Mouse (Mus musculus): Measurements from ENCODE around the gene Dnajc17. TPM values are rescaled to one million over a fixed set of nuclear protein-coding genes. Genes with fewer than 3 reads are reported as not detected.
A peak's percentile ranks its signal among the peaks of the same experiment; 100 is the strongest.

Dnajc17 gene
- polyA plus RNA-seq, 1 experiment: 13.5 TPM

DNA sequence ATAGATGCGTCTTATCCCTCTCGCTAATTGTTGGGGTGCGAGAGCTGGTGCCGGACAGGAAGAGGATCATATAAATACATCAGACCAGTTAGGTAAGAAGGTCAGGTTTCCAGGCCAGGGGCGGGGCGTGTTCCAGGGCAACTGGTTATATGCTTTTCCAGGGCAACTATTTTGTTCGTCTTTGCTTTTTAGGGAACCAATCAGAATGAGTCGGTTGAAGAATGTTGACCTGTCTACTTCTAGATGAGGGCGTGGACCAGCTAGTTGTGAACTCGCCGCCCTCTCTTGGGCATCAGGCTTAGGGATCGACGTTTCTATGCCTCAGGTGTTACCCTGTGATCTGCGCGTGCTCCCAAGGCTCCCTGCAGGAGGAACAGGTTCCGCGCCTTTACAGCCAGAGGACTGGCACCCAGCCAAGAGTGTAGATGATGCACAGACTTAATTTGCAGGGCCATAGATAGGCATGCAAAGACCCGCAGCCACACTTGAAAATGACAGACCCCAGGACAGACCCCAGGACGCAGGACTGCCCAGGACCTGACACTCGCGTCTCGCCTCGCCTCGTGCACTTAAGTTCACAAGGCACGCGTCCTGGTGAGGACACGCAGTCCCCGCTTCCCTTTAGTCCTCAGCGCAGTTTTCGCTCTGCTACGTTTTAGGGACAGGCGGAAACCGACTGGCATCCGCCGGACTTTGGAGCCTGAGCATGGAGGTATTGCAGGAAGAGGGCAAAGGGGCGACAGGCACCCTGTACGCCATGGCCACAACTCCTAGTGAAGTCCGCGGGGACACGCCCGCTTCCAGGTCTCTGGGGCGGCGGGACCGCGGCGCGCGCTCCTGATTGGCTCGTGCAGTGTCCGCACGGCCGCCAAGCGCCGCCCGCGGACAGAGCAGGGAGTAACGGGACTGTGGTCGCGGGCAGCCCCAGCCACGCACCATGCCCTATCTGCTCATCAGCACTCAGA lies 41.4 kb downstream of the Dnajc17 start, which contains the start of gene Gchfr:
TSS of gene Gchfr (plus strand) at position 873 of the 965 bp plus-strand sequence.
- Histone ChIP-seq H3K4me3 (ENCODE audit: insufficient read depth, low read length) (peak within 1 kb of the TSS; percentile 61), H3K27ac (ENCODE audit: insufficient read depth, low read depth, low read length) (no peak within 1 kb of the TSS), H3K4me1 (ENCODE audit: control insufficient read depth, insufficient read depth, low read length) (peaks cover 26% of the 10 kb centered on the region)
- no peak for TF ChIP-seq POLR2A (IDR thresholded peaks at IDR 0.05; ENCODE audit: borderline replicate concordance, low read depth, low read length)
- TF ChIP-seq CTCF (IDR thresholded peaks at IDR 0.05; ENCODE audit: low read depth, low read length): no peak

DNA sequence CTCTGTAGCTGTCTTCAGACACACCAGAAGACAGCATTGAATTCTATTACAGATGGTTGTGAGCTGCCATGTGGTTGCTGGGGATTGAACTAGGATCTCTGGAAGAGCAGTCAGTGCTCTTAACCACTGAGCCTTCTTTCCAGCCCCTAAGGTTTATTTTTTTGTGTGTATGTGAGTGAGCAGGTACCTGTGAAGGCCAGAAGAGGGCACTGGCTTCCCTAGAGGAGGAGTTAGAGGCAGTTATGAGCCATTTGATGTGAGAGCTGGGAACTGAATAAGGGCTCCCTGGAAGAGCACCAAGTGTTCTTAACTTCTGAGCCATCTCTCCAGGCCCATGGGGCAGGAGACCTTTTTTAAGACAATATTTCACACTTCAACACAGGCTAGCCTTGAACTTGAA lies 43.2 kb downstream of the Dnajc17 start:
- TF ChIP-seq POLR2A (IDR thresholded peaks at IDR 0.05; ENCODE audit: borderline replicate concordance, low read depth, low read length) (no peak), CTCF (IDR thresholded peaks at IDR 0.05; ENCODE audit: low read depth, low read length) (no peak)
- no peak overlapping the region for H3K4me3 ChIP-seq (ENCODE audit: insufficient read depth, low read length)
- H3K27ac ChIP-seq (ENCODE audit: insufficient read depth, low read depth, low read length): no peak overlapping the region
- peaks cover 24% of the 10 kb centered on the region for H3K4me1 ChIP-seq (ENCODE audit: control insufficient read depth, insufficient read depth, low read length)

DNA sequence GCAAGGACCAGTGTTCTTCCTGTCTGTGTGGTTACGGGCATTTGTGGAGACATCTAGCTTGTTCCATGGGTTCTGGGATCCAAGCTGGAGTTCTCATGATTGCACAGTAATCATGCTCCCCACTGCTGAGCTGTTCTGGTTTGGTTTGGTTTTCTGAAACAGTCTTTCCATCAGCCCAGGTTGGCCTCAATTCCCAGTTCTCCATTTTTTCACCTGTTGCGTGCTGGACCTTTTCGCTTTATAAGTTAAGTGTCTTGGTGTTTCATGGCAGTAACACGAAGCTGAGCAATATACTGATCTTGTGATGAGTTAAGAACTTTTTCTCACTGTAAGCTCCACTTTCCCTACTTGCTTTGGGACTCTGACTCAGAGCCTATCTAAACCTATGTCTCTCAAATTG lies 44.6 kb downstream of the Dnajc17 start:
- H3K4me3 ChIP-seq (ENCODE audit: insufficient read depth, low read length): no peak overlapping the region
- no peak overlapping the region for H3K27ac ChIP-seq (ENCODE audit: insufficient read depth, low read depth, low read length)
- TF ChIP-seq CTCF (IDR thresholded peaks at IDR 0.05; ENCODE audit: low read depth, low read length): no peak
- H3K4me1 ChIP-seq (ENCODE audit: control insufficient read depth, insufficient read depth, low read length): peaks cover 15% of the 10 kb centered on the region

DNA sequence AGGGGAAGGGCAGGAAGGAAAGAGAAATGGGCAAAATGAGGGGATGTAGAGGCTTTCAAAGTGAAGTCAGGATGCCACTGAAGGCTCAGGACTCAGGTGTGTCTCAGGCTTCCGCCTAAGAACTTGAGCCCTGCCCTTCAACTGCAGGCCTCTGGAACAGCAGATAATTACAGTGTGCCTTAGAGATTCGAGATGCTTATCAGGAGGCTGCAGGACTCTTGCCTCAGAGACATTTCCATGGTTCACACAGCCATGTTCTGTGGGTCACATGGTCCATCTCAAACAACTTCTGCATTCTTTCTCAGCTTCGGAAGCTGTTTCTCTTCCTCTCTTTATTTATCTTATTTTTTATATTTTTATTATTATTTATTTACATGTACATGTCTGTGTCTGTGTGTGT lies 45.5 kb downstream of the Dnajc17 start:
- Histone ChIP-seq H3K27ac (ENCODE audit: insufficient read depth, low read depth, low read length) (no peak overlapping the region), H3K4me1 (ENCODE audit: control insufficient read depth, insufficient read depth, low read length) (peaks cover 15% of the 10 kb centered on the region), H3K4me3 (ENCODE audit: insufficient read depth, low read length) (no peak overlapping the region)
- TF ChIP-seq POLR2A (IDR thresholded peaks at IDR 0.05; ENCODE audit: borderline replicate concordance, low read depth, low read length) (no peak), CTCF (IDR thresholded peaks at IDR 0.05; ENCODE audit: low read depth, low read length) (no peak)

DNA sequence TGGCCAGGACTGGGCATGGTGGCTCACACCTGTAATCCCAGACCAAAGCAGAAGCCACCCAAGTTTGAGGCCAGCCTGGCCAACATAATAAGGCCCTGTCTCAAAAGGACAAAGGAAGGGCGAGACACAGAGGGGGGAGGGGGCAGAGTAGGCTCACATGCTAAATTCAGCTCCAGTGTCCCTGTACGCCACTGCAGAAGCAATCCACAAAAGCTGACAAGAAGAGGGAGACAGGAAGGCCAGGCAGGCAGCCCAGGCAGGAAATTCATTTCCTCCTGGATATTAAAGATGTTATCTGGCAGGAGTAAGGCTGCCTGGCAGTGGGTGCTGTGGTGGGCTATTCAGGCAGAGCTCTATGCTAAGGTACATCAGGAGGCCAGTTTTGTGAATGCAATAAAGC lies 47.3 kb downstream of the Dnajc17 start:
- no peak overlapping the region for H3K4me3 ChIP-seq (ENCODE audit: insufficient read depth, low read length)
- TF ChIP-seq POLR2A (IDR thresholded peaks at IDR 0.05; ENCODE audit: borderline replicate concordance, low read depth, low read length) (no peak), CTCF (IDR thresholded peaks at IDR 0.05; ENCODE audit: low read depth, low read length) (no peak)
- peaks cover 12% of the 10 kb centered on the region for H3K4me1 ChIP-seq (ENCODE audit: control insufficient read depth, insufficient read depth, low read length)
- H3K27ac ChIP-seq (ENCODE audit: insufficient read depth, low read depth, low read length): no peak overlapping the region

DNA sequence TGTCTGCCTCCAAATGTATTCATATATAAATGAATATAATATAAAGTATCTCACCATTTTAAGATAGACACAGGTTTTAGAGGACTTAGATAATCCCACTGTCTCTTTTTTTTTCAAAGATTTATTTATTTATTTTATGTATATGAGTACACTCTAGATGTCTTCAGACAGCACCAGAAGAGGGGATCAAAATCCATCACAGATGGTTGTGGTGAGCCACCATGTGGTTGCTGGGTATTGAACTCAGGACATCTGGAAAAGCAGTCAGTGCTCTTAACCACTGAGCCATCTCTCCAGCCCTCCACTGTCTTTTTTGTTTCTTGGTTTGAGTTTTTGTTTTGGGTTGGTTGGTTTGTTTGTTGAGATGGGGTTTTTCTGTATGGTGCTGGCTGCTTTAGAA lies 50.8 kb downstream of the Dnajc17 start:
- H3K27ac ChIP-seq (ENCODE audit: insufficient read depth, low read depth, low read length): no peak overlapping the region
- TF ChIP-seq POLR2A (IDR thresholded peaks at IDR 0.05; ENCODE audit: borderline replicate concordance, low read depth, low read length) (no peak), CTCF (IDR thresholded peaks at IDR 0.05; ENCODE audit: low read depth, low read length) (no peak)
- H3K4me3 ChIP-seq (ENCODE audit: insufficient read depth, low read length): no peak overlapping the region
- peaks cover 13% of the 10 kb centered on the region for H3K4me1 ChIP-seq (ENCODE audit: control insufficient read depth, insufficient read depth, low read length)

DNA sequence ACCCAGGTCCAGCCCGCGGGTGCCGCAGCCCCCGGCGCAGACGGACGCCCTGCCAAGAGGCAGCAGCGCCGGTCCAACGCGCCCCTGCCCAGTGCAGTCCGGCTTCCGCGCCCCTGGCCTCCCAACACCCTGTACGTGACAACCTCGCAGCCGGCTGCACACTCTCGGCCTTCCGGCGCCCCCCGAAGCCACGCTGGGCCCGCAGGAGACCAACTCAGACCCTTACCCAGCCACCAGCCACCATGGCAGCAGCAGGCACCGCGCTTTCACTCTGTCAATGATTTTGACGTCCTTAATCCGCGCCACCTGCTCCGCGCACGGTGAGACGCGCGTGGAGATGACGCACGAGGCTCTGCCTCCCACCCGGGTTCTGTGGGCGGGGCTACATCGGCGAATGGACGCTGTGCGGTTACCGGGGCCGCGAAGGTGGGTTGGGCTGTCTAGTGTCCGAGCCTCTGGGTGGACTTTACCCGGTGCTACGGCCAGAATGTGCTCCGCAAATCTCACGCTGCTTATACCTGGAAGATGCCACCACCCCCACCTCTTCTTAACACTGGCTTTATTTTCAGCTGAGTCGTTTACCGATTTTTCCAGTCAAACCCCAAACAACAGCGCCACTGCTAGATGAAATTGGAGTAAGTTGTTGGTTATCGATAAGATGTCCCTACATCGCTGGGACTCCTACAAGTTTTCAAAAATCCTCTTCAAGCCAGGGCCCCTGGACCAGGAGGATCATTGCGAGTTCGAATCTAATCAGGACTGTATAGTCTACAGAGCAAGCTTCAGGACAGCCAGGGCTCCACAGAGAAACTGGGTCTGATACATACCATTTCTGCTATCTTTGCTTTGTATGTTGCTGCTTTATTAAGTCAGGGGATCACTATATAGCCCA lies 51.7 kb downstream of the Dnajc17 start, which contains the start of gene Rmdn3:
TSS of gene Rmdn3 (minus strand) at position 354 of the 892 bp plus-strand sequence.
- TF ChIP-seq POLR2A (IDR thresholded peaks at IDR 0.05; ENCODE audit: borderline replicate concordance, low read depth, low read length): no peak
- no peak for TF ChIP-seq CTCF (IDR thresholded peaks at IDR 0.05; ENCODE audit: low read depth, low read length)
- Histone ChIP-seq H3K4me3 (ENCODE audit: insufficient read depth, low read length) (peak within 1 kb of the TSS; percentile 92), H3K27ac (ENCODE audit: insufficient read depth, low read depth, low read length) (no peak within 1 kb of the TSS), H3K4me1 (ENCODE audit: control insufficient read depth, insufficient read depth, low read length) (peaks cover 11% of the 10 kb centered on the region)

DNA sequence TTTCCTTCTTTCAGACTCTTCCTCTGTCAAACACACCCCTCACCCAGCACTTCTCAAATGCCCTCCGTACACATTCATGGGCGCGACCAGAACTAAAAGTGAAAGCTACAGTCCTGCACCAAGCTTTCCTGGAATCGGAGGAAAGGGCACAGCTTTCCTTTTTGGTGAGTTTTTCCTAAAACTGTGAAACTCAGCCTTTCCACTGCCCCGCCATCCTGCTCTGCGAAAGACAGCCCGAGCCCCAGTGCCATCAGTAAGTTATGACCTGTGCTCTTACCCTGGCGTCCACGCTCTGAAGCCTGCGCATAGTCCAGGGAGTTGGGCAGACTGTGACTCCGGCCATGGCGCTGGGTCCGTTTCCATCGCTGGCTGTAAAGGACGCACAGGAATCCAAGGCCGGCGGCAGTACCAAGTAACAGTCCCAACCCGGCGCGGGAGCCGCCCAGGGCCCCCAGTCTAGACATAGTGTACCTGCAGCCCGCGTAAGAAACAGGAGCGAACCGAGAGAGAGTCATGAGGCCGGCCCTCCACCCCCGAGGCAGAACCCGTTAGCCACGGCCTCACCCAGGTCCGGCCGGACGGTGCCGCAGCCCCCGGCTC lies 52.4 kb downstream of the Dnajc17 start:
- Histone ChIP-seq H3K27ac (ENCODE audit: insufficient read depth, low read depth, low read length) (no peak overlapping the region), H3K4me1 (ENCODE audit: control insufficient read depth, insufficient read depth, low read length) (peaks cover 11% of the 10 kb centered on the region), H3K4me3 (ENCODE audit: insufficient read depth, low read length) (peak overlapping the region; percentile 92)

DNA sequence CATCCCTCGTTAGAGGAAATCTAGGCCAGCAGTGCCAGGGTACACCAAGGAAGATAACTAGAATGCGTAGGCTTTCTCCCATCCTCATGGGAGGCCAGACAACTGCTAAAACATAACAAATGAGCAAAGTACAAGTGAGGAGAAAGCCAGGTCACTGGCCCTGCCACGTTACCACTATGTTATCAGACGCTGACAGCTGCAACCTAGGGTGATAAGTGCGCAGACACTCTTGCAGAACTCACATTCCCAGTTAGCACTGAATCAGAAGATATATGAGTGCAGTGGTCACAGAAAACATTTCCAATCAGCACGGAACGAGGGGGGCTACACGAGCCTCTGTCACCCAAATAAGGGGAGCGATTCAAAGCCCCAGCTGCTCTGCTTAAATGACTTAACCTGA lies 53.2 kb downstream of the Dnajc17 start:
- no peak overlapping the region for H3K27ac ChIP-seq (ENCODE audit: insufficient read depth, low read depth, low read length)
- H3K4me1 ChIP-seq (ENCODE audit: control insufficient read depth, insufficient read depth, low read length): peaks cover 11% of the 10 kb centered on the region
- TF ChIP-seq CTCF (IDR thresholded peaks at IDR 0.05; ENCODE audit: low read depth, low read length) (no peak), POLR2A (IDR thresholded peaks at IDR 0.05; ENCODE audit: borderline replicate concordance, low read depth, low read length) (no peak)
- H3K4me3 ChIP-seq (ENCODE audit: insufficient read depth, low read length): peak overlapping the region; percentile 92

More for the DNA sequence above, 52.4 kb downstream of the Dnajc17 start:
- TF ChIP-seq POLR2A (IDR thresholded peaks at IDR 0.05; ENCODE audit: borderline replicate concordance, low read depth, low read length) (no peak), CTCF (IDR thresholded peaks at IDR 0.05; ENCODE audit: low read depth, low read length) (no peak)

All from bone marrow macrophage, adult 2 months (primary cell).